Mouse (Mus musculus) granulocyte monocyte progenitor cell, adult 5-6 weeks (primary cell): ENCODE data around the gene Bcas3. TPM values are rescaled to one million over a fixed set of nuclear protein-coding genes. Genes with fewer than 3 reads are reported as not detected.
"Not testable (repeated sequence)": the region's sequence is repeated elsewhere in the genome, so short reads cannot be mapped to it uniquely, and the experiment has no call there.

Experiments used
- ATAC-seq: replicated peaks from 2 replicates; pipeline ENCODE4 v1.8.0; 2016; ENCODE audit warnings: mild to moderate bottlenecking, moderate TSS enrichment, inconsistent platforms; ENCODE audit not compliant: poor library complexity, severe bottlenecking
- total RNA-seq, 2 experiments: library from RNA; stranded (forward) in 1 of 2; stranded (reverse) in 1 of 2; fragments of 200-712, 200-1000 nt in 1 of 2; fragments of >200 nt in 1 of 2; fragmentation: Nextera tagmentation in 1 of 2; gene quantifications; 2 replicates each; pipeline ENCODE4 v1.2.3; 2014 to 2017

The Bcas3 gene
- total RNA-seq, 2 experiments from 2014 or later = 17.6 to 30.7 TPM

GRCm38 (mm10) chr11:85470508-85470907 is 117.5 kb downstream of the Bcas3 start:
- ATAC-seq = no peak

- no peak for ATAC-seq
Observed at GRCm38 (mm10) chr11:85474326-85474725, 121.4 kb downstream of the Bcas3 start.

DNA sequence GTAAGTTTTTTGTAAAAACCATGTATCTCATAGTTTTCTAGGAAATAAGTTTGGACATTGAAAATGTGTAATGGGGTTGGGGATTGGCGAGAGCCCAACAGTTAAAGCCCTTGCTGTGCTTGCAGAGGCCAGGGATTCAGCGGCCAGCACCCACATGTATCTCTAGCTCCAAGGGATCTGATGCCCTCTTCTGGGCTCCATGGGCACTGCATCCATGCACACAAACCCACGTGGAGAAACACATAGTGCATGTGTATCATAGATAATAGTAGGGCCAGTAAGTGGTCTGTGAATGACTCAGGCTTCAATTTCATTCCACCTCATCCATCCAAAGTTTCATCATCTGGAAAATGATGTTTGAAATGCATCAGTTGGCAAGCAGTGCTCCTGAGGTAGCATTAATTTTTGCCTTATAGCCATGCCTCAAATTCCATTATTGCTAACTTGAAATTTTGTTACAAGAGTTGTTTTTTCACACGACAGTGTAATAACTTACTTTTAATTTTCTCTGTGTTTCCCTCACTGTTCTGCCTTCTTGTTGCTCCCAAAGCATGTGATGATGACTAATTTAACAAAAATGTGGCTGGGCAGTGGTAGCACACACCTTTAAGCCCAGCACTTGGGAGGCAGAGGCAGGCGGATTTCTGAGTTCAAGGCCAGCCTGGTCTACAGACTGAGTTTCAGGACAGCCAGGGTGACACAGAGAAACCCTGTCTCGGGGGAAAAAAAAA is 129.9 kb downstream of the Bcas3 start:
- ATAC-seq = peak; percentile 27; the same call in 1 of the 2 replicates

- ATAC-seq = no peak
Observed at GRCm38 (mm10) chr11:85485197-85485940, 132.4 kb downstream of the Bcas3 start.

DNA sequence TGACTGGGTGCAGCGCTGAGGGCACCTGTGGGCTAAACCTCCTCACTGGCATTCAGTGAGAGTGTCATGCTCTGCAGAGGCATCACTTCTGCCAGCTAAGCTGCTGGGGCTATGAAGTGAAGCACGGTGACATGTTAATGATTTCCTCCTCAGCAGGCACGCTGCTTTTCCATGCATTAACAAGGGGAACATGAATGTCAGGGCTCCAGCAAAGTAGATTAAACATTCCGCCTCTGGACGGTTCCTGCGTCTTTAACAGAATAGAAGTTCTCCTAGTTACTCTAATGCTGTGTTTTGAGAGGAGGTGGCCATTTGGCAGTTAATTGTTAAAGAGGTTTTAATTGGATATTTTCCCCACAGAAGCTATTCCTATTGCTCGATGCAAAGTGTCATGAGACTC is 134.5 kb downstream of the Bcas3 start:
- ATAC-seq = no peak

DNA sequence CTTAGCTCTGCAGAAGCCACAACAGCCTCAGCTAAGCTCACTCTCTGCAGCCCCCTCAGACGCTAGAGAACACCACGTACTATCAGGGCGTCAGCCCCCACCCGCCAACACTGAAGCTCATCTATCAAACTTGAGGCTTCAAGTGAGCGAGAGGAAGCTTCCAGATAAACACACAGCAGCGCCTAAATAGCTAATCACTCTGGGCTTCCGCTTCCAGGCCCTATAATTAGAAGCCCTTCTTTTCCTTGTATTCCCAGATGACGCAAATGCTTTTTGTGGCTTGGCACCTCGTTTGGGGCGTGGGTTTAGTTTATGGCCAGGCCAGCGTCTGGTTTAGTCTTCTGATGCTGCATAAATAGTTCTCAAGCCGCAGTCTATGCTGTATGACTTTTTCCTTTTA is 139.3 kb downstream of the Bcas3 start:
- ATAC-seq = no peak

GRCm38 (mm10) chr11:85492666-85493065 is 139.7 kb downstream of the Bcas3 start:
- ATAC-seq = no peak

DNA sequence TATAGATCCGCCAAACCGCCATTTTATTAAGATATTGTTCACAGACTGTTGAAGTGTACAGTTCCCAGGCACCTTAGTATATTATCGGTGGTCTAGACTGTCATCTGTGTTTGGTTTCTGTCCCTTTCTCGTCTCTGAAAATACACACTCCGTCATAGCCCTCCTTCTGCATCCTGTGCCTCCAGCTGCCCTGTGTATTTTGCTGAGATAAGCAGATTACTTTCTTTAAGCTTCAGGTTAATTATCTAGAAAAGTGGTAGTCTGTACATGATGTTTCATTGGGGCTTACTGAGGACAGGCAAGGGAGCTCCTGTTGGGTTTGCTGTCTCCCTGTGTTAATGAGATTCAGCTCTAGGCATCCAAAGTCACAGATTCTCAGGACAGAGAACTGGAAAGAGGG is 146.6 kb downstream of the Bcas3 start:
- no peak for ATAC-seq

DNA sequence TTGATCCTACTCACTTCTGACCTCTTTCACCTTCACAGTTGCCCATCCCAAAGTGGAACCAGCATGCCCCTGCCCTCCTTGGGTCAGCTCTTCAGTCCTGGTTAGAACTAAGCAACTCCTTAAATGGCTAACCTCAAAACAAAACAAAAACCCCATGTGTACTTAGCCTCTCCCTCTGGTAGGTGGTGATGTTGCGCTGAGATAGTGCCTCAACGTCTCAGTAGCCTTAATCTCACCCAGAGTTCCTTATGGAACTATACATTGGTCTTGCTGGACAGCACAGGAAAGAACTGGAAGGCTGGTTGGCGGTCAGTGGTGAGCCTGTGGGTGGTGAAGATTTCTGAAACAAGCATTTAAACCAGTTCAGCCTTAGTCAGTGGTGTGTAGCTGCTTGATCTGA is 149.1 kb downstream of the Bcas3 start:
- no peak for ATAC-seq

- not testable (repeated sequence) for ATAC-seq
Observed at GRCm38 (mm10) chr11:85504812-85505211, 151.8 kb downstream of the Bcas3 start.

DNA sequence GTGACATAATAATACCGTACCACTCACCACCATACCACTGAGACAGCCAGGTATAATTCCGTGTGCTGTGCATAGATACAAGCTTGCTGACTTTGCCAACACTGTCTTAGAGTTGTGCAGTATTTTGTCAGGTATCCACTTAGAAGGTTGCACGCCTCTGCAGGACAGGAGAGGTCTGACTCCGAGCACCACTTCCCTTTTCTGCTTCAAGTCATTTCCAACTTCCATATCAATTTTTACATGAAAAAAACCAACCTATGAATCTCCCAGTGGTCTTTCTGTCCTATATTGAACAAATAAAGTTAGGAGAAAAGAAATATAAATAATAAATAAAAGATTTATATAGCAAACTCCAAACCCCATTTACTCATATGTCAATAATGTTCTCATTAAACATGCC is 152.8 kb downstream of the Bcas3 start:
- ATAC-seq = no peak; the same call in 1 of the 2 replicates

- ATAC-seq = no peak
Observed at GRCm38 (mm10) chr11:85509334-85509733, 156.4 kb downstream of the Bcas3 start.

- no peak for ATAC-seq
Observed at GRCm38 (mm10) chr11:85511270-85511904, 158.4 kb downstream of the Bcas3 start.

GRCm38 (mm10) chr11:85516724-85517123 is 163.8 kb downstream of the Bcas3 start:
- ATAC-seq = no peak

DNA sequence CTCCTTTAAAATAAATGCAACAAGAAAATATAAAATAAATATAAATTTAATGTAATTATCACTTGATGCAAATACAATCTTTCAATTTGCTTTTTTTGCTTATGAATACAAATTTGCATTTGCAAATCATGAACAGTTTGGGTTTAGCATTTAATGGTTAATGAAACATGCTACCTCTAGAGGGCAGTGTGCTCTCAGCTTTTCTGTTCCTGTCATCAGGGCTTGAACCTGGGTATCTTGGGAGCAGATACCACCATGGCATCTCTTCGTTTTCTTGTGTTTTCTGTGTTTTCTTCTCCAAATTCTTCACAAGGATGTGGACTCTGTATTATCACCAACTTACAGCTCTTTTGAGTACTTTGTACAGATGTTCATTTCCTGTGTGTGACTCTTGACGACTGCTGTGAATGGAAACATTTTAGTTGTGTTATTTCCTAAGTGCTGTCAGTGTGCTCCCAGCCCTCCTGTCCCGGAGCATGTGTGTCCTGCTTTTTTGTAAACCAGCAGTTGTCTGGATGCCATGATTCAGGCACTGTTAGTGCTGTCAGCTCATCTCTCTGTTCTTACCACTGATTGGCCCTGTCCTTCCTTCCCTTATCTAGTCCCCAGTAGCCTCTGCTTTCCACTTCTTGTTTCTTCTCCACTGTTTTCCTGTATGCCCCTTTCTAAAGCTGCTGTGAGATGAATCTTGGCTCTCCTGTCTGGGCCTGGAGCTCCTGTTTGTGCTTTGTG is 165.2 kb downstream of the Bcas3 start:
- 0 out of 2 replicates have a peak, but pooled peaks have one; percentile 50 for ATAC-seq

DNA sequence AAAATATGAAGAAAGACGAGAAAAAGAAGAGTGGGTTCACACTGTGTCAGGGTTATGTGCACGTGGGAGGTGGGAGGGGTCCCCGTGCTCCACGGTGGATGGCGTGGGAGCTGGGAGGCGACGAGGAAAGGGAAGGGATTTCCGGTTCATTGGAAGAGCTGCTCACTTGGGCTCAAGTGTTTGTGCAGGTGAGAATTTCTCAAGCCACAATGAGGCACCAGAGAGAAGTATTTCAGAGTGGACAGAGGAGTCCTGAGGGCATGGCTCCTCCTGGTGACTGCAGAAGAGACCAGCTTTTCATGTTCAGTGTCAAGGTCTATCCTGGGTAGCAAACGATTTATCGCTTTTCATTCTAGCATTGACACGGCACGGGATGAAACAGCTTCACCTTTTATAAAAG is 167.3 kb downstream of the Bcas3 start:
- ATAC-seq = no peak

DNA sequence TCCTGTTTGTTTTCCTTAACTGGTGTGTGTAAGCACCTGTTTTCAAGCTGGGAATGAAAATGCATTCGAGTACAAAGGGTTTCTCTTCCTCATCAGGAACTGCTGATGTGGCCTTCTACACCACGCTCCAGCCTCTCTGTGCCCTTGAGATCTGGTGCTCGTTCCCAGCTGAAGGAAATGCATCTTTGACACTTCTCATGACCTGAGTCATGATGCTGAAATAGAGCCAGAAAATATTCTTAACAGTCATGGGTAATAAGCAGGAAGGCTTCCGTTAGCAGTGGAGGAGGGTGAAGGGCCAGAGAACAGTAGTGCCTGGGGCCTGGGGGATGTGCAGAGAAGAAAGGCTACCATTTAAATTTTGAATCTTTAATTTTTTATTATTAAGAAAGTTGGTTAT is 168.0 kb downstream of the Bcas3 start:
- no peak for ATAC-seq

- ATAC-seq = no peak
Observed at GRCm38 (mm10) chr11:85523646-85524045, 170.7 kb downstream of the Bcas3 start.

DNA sequence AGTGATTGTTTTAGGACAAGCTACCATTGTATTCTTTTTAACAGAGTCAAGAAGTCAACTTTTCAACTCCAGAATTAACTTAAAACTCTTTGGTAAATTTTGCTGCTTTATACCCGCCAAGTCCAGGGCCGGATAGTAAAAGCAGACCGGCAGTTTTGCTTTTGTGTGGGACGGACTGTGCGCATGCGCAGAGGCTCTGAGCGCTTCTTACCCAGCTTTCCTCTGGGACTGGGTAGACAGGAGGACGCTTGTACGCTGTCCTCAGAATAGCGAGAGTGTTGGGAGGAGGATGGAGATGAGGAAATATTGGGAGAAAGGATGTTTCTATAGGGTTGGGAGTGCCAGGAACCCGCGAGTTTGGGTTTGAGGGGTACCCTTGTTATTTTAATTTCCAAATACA is 171.2 kb downstream of the Bcas3 start:
- no peak for ATAC-seq

- ATAC-seq = 0 out of 2 replicates have a peak, but pooled peaks have one; percentile 27
Observed at GRCm38 (mm10) chr11:85524841-85525500, 172.0 kb downstream of the Bcas3 start.
